Mouse (Mus musculus): Measurements from ENCODE around the gene Bbs9. TPM values are rescaled to one million over a fixed set of nuclear protein-coding genes. Genes with fewer than 3 reads are reported as not detected.

Bbs9 gene
- total RNA-seq, 1 experiment = 10.3 TPM

DNA sequence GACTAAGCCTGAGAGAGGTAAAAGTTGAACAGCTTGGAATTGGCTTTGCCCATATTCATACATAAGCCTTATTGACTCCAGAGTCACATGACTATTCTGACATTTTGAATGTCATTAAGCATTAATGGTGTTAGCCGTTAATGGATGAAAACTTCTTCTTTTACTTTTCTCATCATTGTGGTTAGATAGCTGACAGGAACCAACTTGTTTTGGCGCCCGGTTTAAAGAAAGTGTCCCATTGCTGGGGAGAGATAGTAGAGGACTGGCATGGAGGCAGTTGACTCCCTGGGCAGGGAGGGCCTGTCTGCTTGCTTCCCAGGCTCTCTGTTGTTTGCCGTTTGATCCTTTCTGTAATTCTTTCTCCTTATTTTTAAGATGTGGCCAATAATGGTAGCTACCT, 312.9 kb downstream of the Bbs9 start:
- Histone ChIP-seq H3K9me3 (ENCODE audit: control insufficient read depth, insufficient read depth, low read depth, low read length) (no peaks in the 10 kb centered on the region), H3K4me3 (ENCODE audit: insufficient read depth in 1 of 2, low read depth in 1 of 2, low read length in 2 of 2, poor library complexity in 1 of 2, severe bottlenecking in 1 of 2) (no peak overlapping the region), H3K4me1 (ENCODE audit: control insufficient read depth in 2 of 2, insufficient read depth in 2 of 2, low read length in 2 of 2, poor library complexity in 1 of 2) (peaks cover 0 to 3% of the 10 kb centered on the region in 2 experiments; a peak in 1 of 4 replicates), H3K27ac (ENCODE audit: insufficient read depth, low read depth, low read length, poor library complexity, severe bottlenecking) (no peak overlapping the region), H3K36me3 (ENCODE audit: control insufficient read depth, insufficient read depth, low read length, poor library complexity, severe bottlenecking) (no peaks in the 10 kb centered on the region), H3K9ac (ENCODE audit: insufficient read depth, low read depth, low read length, poor library complexity, severe bottlenecking) (no peak overlapping the region)
- TF ChIP-seq MAFK (IDR thresholded peaks at IDR 0.05; ENCODE audit: insufficient read depth, low read depth, low read length) (no peak), HCFC1 (IDR thresholded peaks at IDR 0.05; ENCODE audit: borderline replicate concordance, insufficient read depth, low read length) (no peak), ZNF384 (IDR thresholded peaks at IDR 0.05; ENCODE audit: low read depth, low read length) (no peak), ZC3H11A (IDR thresholded peaks at IDR 0.05; ENCODE audit: borderline replicate concordance, low read depth, low read length) (no peak), CHD2 (IDR thresholded peaks at IDR 0.05; ENCODE audit: low read depth, low read length) (no peak)
- in situ Hi-C loops (cut with MboI; ENCODE audit: low sequenced_read_pairs in 2 of 2, unreplicated experiment in 2 of 2) = no loop called here
- no peak for DNase-seq (ENCODE audit: low read depth, low spot score)

DNA sequence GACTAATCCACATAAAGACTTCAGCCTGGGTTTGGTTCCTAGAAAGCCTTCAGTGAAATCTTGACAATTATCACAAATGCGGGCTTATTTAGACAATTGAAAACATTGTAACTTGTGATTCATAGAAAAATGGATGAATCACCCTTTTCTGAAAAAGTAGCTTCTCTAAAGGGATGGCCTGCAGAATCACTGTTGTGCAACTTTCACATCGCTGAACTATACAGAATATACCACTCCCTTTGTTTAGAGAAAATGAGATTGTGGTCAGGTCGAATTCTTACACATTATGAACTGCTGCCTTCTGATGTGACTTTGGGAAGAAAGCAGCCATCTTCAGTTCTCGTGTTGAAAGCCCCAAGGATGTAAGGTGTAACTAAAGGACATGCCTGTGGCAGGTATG, 313.3 kb downstream of the Bbs9 start:
- Histone ChIP-seq H3K27ac (ENCODE audit: insufficient read depth, low read depth, low read length, poor library complexity, severe bottlenecking) (no peak overlapping the region), H3K9ac (ENCODE audit: insufficient read depth, low read depth, low read length, poor library complexity, severe bottlenecking) (no peak overlapping the region), H3K9me3 (ENCODE audit: control insufficient read depth, insufficient read depth, low read depth, low read length) (no peaks in the 10 kb centered on the region), H3K4me1 (ENCODE audit: control insufficient read depth in 2 of 2, insufficient read depth in 2 of 2, low read length in 2 of 2, poor library complexity in 1 of 2) (peaks cover 0 to 3% of the 10 kb centered on the region in 2 experiments; a peak in 1 of 4 replicates), H3K4me3 (ENCODE audit: insufficient read depth in 1 of 2, low read depth in 1 of 2, low read length in 2 of 2, poor library complexity in 1 of 2, severe bottlenecking in 1 of 2) (no peak overlapping the region), H3K36me3 (ENCODE audit: control insufficient read depth, insufficient read depth, low read length, poor library complexity, severe bottlenecking) (no peaks in the 10 kb centered on the region)
- DNase-seq (ENCODE audit: low read depth, low spot score) = no peak
- in situ Hi-C loops (cut with MboI; ENCODE audit: low sequenced_read_pairs in 2 of 2, unreplicated experiment in 2 of 2) = no loop called here
- TF ChIP-seq HCFC1 (IDR thresholded peaks at IDR 0.05; ENCODE audit: borderline replicate concordance, insufficient read depth, low read length) = no peak
- TF ChIP-seq ZC3H11A (IDR thresholded peaks at IDR 0.05; ENCODE audit: borderline replicate concordance, low read depth, low read length) = no peak
- no peak for TF ChIP-seq MAFK (IDR thresholded peaks at IDR 0.05; ENCODE audit: insufficient read depth, low read depth, low read length)
- no peak for TF ChIP-seq CHD2 (IDR thresholded peaks at IDR 0.05; ENCODE audit: low read depth, low read length)
- TF ChIP-seq ZNF384 (IDR thresholded peaks at IDR 0.05; ENCODE audit: low read depth, low read length) = no peak

DNA sequence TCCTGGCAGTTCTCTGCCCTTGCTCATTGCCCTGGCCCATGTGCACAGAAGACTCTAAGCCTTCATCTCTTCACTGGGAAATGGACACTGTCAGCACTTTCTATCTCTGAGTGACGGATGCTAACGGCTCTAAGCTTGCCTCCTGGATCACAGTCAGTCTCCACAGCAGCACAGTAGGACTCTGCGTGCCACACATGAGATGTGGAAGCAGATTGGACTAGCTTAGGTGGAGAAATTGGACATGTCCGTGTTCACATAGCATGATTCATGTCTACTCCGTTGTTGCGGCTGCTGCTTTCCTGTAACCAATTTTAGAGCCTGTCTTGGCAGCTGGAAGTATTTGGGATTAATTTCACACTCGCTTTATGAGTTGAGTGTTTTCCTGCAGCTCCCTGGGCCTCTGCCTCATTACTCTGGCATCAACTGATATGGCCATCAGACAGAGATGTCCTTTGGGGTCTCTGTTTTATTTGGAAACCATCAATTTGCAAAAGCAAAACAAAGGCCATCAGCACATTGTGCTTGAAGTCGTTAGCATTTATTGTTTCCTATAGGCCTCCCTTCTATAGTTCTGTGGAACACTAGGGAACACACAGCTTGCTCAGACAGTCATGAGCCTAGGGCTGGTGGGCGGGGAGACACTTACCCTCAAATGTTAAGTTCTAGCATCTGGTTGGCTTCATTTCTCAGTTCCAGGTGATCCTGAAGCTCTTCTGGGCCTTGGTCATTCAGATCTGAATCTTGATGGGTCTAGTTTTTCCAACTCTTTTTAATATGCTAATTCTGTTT, 314.1 kb downstream of the Bbs9 start:
- H3K4me3 ChIP-seq (ENCODE audit: insufficient read depth in 1 of 2, low read depth in 1 of 2, low read length in 2 of 2, poor library complexity in 1 of 2, severe bottlenecking in 1 of 2) = no peak overlapping the region
- in situ Hi-C loops (cut with MboI; ENCODE audit: low sequenced_read_pairs in 2 of 2, unreplicated experiment in 2 of 2) = no loop called here
- peaks cover 0 to 3% of the 10 kb centered on the region in 2 experiments; a peak in 1 of 4 replicates for H3K4me1 ChIP-seq (ENCODE audit: control insufficient read depth in 2 of 2, insufficient read depth in 2 of 2, low read length in 2 of 2, poor library complexity in 1 of 2)
- H3K9ac ChIP-seq (ENCODE audit: insufficient read depth, low read depth, low read length, poor library complexity, severe bottlenecking) = no peak overlapping the region
- DNase-seq (ENCODE audit: low read depth, low spot score) = no peak
- TF ChIP-seq ZNF384 (IDR thresholded peaks at IDR 0.05; ENCODE audit: low read depth, low read length) = no peak
- TF ChIP-seq HCFC1 (IDR thresholded peaks at IDR 0.05; ENCODE audit: borderline replicate concordance, insufficient read depth, low read length) = no peak
- no peak for TF ChIP-seq MAFK (IDR thresholded peaks at IDR 0.05; ENCODE audit: insufficient read depth, low read depth, low read length)
- no peaks in the 10 kb centered on the region for H3K9me3 ChIP-seq (ENCODE audit: control insufficient read depth, insufficient read depth, low read depth, low read length)
- H3K36me3 ChIP-seq (ENCODE audit: control insufficient read depth, insufficient read depth, low read length, poor library complexity, severe bottlenecking) = no peaks in the 10 kb centered on the region
- no peak overlapping the region for H3K27ac ChIP-seq (ENCODE audit: insufficient read depth, low read depth, low read length, poor library complexity, severe bottlenecking)

- in situ Hi-C loops (cut with MboI; ENCODE audit: low sequenced_read_pairs in 2 of 2, unreplicated experiment in 2 of 2) = no loop called here
- TF ChIP-seq CHD2 (IDR thresholded peaks at IDR 0.05; ENCODE audit: low read depth, low read length) (no peak), ZC3H11A (IDR thresholded peaks at IDR 0.05; ENCODE audit: borderline replicate concordance, low read depth, low read length) (no peak), MAFK (IDR thresholded peaks at IDR 0.05; ENCODE audit: insufficient read depth, low read depth, low read length) (no peak), ZNF384 (IDR thresholded peaks at IDR 0.05; ENCODE audit: low read depth, low read length) (no peak), HCFC1 (IDR thresholded peaks at IDR 0.05; ENCODE audit: borderline replicate concordance, insufficient read depth, low read length) (no peak)
- Histone ChIP-seq H3K4me3 (ENCODE audit: insufficient read depth in 1 of 2, low read depth in 1 of 2, low read length in 2 of 2, poor library complexity in 1 of 2, severe bottlenecking in 1 of 2) (no peak overlapping the region), H3K4me1 (ENCODE audit: control insufficient read depth in 2 of 2, insufficient read depth in 2 of 2, low read length in 2 of 2, poor library complexity in 1 of 2) (peaks cover 0 to 3% of the 10 kb centered on the region in 2 experiments; a peak in 1 of 4 replicates), H3K9me3 (ENCODE audit: control insufficient read depth, insufficient read depth, low read depth, low read length) (no peaks in the 10 kb centered on the region), H3K9ac (ENCODE audit: insufficient read depth, low read depth, low read length, poor library complexity, severe bottlenecking) (no peak overlapping the region), H3K36me3 (ENCODE audit: control insufficient read depth, insufficient read depth, low read length, poor library complexity, severe bottlenecking) (no peaks in the 10 kb centered on the region), H3K27ac (ENCODE audit: insufficient read depth, low read depth, low read length, poor library complexity, severe bottlenecking) (no peak overlapping the region)
- DNase-seq (ENCODE audit: low read depth, low spot score) = no peak
Observed at GRCm38 (mm10) chr9:22791208-22791607, 315.7 kb downstream of the Bbs9 start.

Measured in ES-E14 (cell line).